ENCODE assay signal across 29 mouse cellular contexts in genomic region chr16:18056215-18056614, GRCm38 (mm10).
"Had no signal": no experiment of that assay in that cellular context is flagged by ENCODE, and none has a peak within 500 bp of the region (broad histone marks: within the 10 kb centered on the region; RNA-seq: fewer than 3 reads in every experiment).

No protein-coding gene starts in this region.

- H3K9ac ChIP-seq: limb, embryonic 12.5 days; limb, embryonic 13.5 days; limb, embryonic 15.5 days; liver, embryonic 13.5 days; liver, embryonic 14.5 days; liver, embryonic 15.5 days; lung, embryonic 14.5 days; lung, embryonic 15.5 days; midbrain, embryonic 12.5 days; midbrain, embryonic 13.5 days; midbrain, embryonic 15.5 days had no signal

- H3K4me3 ChIP-seq: left cerebral cortex, adult 2 months; limb, embryonic 10.5 days; limb, embryonic 12.5 days; limb, embryonic 13.5 days; limb, embryonic 15.5 days; liver, embryonic 13.5 days; liver, embryonic 15.5 days; lung, embryonic 15.5 days; megakaryocyte, embryonic 14.5 days; midbrain, embryonic 10.5 days; midbrain, embryonic 12.5 days; midbrain, embryonic 13.5 days; midbrain, embryonic 15.5 days; myocyte had no signal

- H3K27me3 ChIP-seq: liver, embryonic 15.5 days; midbrain, embryonic 12.5 days; midbrain, embryonic 13.5 days had no signal

- DNase-seq: left cerebral cortex, postnatal 4 days; liver; liver, embryonic 13.5 days; lung, adult 18-20 months; lung, adult 2 months; lung, embryonic 14.5 days; lung, postnatal 10 days; lung, postnatal 14 days; lung, postnatal 4 days; midbrain, embryonic 14.5 days had no signal

- ATAC-seq: lung, postnatal 0 days; midbrain, embryonic 13.5 days; midbrain, embryonic 15.5 days; midbrain, embryonic 16.5 days had no signal

- H3K27ac ChIP-seq: left cerebral cortex, adult 2 months; limb, embryonic 10.5 days; limb, embryonic 12.5 days; limb, embryonic 13.5 days; limb, embryonic 15.5 days; liver, embryonic 13.5 days; liver, embryonic 14.5 days; liver, embryonic 15.5 days; lung, embryonic 15.5 days; macrophage; midbrain, embryonic 10.5 days; midbrain, embryonic 12.5 days; midbrain, embryonic 13.5 days; midbrain, embryonic 15.5 days had no signal

- H3K36me3 ChIP-seq: limb, embryonic 10.5 days; limb, embryonic 12.5 days; limb, embryonic 13.5 days; limb, embryonic 15.5 days; liver, embryonic 13.5 days; liver, embryonic 15.5 days; lung, embryonic 15.5 days; midbrain, embryonic 10.5 days; midbrain, embryonic 12.5 days; midbrain, embryonic 13.5 days; midbrain, embryonic 15.5 days had no signal

- H3K4me2 ChIP-seq: limb, embryonic 12.5 days; limb, embryonic 13.5 days; limb, embryonic 15.5 days; liver, embryonic 11.5 days; liver, embryonic 13.5 days; liver, embryonic 15.5 days; lung, embryonic 14.5 days; lung, embryonic 15.5 days; midbrain, embryonic 11.5 days; midbrain, embryonic 12.5 days; midbrain, embryonic 13.5 days; midbrain, embryonic 15.5 days had no signal

- H3K9me3 ChIP-seq: limb, embryonic 10.5 days; limb, embryonic 12.5 days; limb, embryonic 13.5 days; limb, embryonic 15.5 days; liver, embryonic 13.5 days; liver, embryonic 15.5 days; lung, embryonic 15.5 days; megakaryocyte, embryonic 14.5 days; midbrain, embryonic 10.5 days; midbrain, embryonic 12.5 days; midbrain, embryonic 13.5 days; midbrain, embryonic 15.5 days had no signal
